Comparison of ENCODE assay signal across 15 mouse cellular contexts in the genomic region with DNA sequence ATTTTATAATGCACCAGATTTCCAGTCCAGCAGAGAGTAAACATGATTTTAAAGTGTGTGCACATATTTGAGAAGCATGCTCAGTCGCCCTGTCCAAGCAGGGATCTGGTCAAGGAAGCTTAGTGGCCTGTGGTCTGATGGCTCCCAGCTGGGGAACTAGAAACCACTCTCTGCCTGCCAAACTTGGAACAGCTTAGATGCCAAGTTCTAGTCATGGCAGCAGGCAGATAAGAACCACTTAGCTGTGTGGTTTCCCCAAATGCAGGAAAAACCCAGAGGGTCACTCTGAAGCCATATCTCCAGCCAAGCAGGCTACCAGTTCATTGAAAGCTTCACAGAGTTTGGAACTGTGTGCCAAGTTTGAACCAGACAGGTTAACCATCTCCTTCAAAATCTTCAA.
DNase-seq lines count a peak whose midpoint lies in the region.
"Had no signal": no experiment of that assay in that cellular context is flagged by ENCODE, and none has a peak within 500 bp of the region (broad histone marks: within the 10 kb centered on the region; RNA-seq: fewer than 3 reads in every experiment).

No protein-coding gene starts in this region.

- peak; percentile 55 to 61 for DNase-seq in cerebellum, postnatal 10 days
- DNase-seq in cerebellum, adult 11 months, result no peak
- peak; percentile 6 to 19 for DNase-seq in kidney, adult 8-10 months
- no peak for DNase-seq in kidney, postnatal 10 days
- peak; percentile 91 for DNase-seq in 416B (ENCODE audit: low read depth)
- DNase-seq in lung, postnatal 14 days, result peak; percentile 13
- no peak for DNase-seq in thymus, postnatal 14 days
- DNase-seq in thymus, postnatal 0 days (ENCODE audit: low spot score), result no peak
- DNase-seq: adrenal gland, postnatal 10 days; cerebellum, adult 2 months; cerebellum, postnatal 25 days; gastrocnemius, postnatal 10 days; heart, adult 18-20 months; heart, postnatal 10 days; heart, postnatal 4 days had no signal

Comparison
In these comparisons a context has a peak if more than half of its experiments do, and no peak if none do; other contexts are left out.
1. DNase-seq: peak in cerebellum, postnatal 10 days (2 of 2), kidney, adult 8-10 months (2 of 2), 416B (single experiment) and lung, postnatal 14 days (single experiment); none in cerebellum, adult 11 months (single experiment), kidney, postnatal 10 days (single experiment), thymus, postnatal 14 days (single experiment) and thymus, postnatal 0 days (single experiment).